Mouse (Mus musculus) MEL (cell line): ENCODE measurements at regions not wholly inside any gene's neighbourhood (a gene's known extent, or its start where the extent isn't known, plus 50 kb on each side); places are given as distances from the start of the nearest gene placed in this dataset.

ENCODE experiments used
- DNase-seq: peaks from one replicate; pipeline ENCODE4 v3.0.0; 2011; ENCODE audit warnings: low read depth, low spot score
- H3K27ac ChIP-seq: 2 replicates; pipeline ENCODE4 v1.5.1; 2012; ENCODE audit warnings: low read depth, mild to moderate bottlenecking, control low read depth, low read length, moderate library complexity; ENCODE audit not compliant: control insufficient read depth
- H3K27me3 ChIP-seq, 2 experiments: fragments of 150-350 bp in 1 of 2; sonication (generic) in 1 of 2; 2 replicates each; pipeline ENCODE4 v1.6.1; 2012; ENCODE audit warnings: low read length in 2 of 2, mild to moderate bottlenecking in 2 of 2, improper control_type of control experiment in 1 of 2, moderate library complexity in 1 of 2; ENCODE audit not compliant: insufficient read depth in 2 of 2, control insufficient read depth in 1 of 2
- H3K36me3 ChIP-seq, 2 experiments: 2 replicates each; pipeline ENCODE4 v1.6.1; 2012 to 2014; ENCODE audit warnings: low read length in 2 of 2, improper control_type of control experiment in 1 of 2, inconsistent platforms in 1 of 2, mild to moderate bottlenecking in 1 of 2; ENCODE audit not compliant: insufficient read depth in 2 of 2, control insufficient read depth in 1 of 2
- H3K4me1 ChIP-seq, 2 experiments: fragments of 150-350 bp in 1 of 2; sonication (generic) in 1 of 2; 2 replicates each; pipeline ENCODE4 v1.6.1; 2012; ENCODE audit warnings: low read length in 2 of 2, improper control_type of control experiment in 1 of 2, mild to moderate bottlenecking in 1 of 2; ENCODE audit not compliant: insufficient read depth in 2 of 2, control insufficient read depth in 1 of 2
- H3K4me3 ChIP-seq, 2 experiments: fragments of 150-350 bp in 1 of 2; sonication (generic) in 1 of 2; 2 replicates each; pipeline ENCODE4 v1.5.1; 2012; ENCODE audit warnings: low read depth in 2 of 2, low read length in 2 of 2, mild to moderate bottlenecking in 2 of 2, moderate library complexity in 2 of 2, control low read depth in 1 of 2, improper control_type of control experiment in 1 of 2; ENCODE audit not compliant: control insufficient read depth in 1 of 2, insufficient read depth in 1 of 2
- H3K79me2 ChIP-seq: 2 replicates; pipeline ENCODE4 v1.6.1; 2012; ENCODE audit warnings: mild to moderate bottlenecking, low read length, moderate library complexity; ENCODE audit not compliant: control insufficient read depth, poor library complexity, insufficient read depth
- H3K9ac ChIP-seq: 2 replicates; pipeline ENCODE4 v1.6.1; 2012; ENCODE audit warnings: low read depth, mild to moderate bottlenecking, control low read depth, low read length, moderate library complexity; ENCODE audit not compliant: control insufficient read depth, poor library complexity, severe bottlenecking
- H3K9me3 ChIP-seq: fragments of 150-350 bp; sonication (generic); replicated peaks from 2 replicates; pipeline ENCODE4 v1.6.1; 2012; ENCODE audit warnings: mild to moderate bottlenecking, low read length, improper control_type of control experiment, moderate library complexity; ENCODE audit not compliant: insufficient read depth
- E2F4 ChIP-seq: IDR thresholded peaks from 2 replicates; pipeline ENCODE4 v1.6.1; 2011; ENCODE audit warnings: low read depth, low read length, improper control_type of control experiment, borderline replicate concordance
- ELF1 ChIP-seq: IDR thresholded peaks from 2 replicates; pipeline ENCODE4 v1.6.1; 2014; ENCODE audit warnings: low read depth, mild to moderate bottlenecking, inconsistent platforms, low read length, improper control_type of control experiment, moderate library complexity
- EP300 ChIP-seq, 2 experiments: IDR thresholded peaks; 2 replicates each; pipeline ENCODE4 v1.6.1; 2011; ENCODE audit warnings: improper control_type of control experiment in 2 of 2, low read length in 2 of 2, low read depth in 1 of 2, mild to moderate bottlenecking in 1 of 2
- HCFC1 ChIP-seq: IDR thresholded peaks from 2 replicates; pipeline ENCODE4 v1.6.1; 2012; ENCODE audit warnings: low read depth, mild to moderate bottlenecking, inconsistent platforms, low read length, improper control_type of control experiment, moderate library complexity
- MAFK ChIP-seq: IDR thresholded peaks from 2 replicates; pipeline ENCODE4 v1.6.1; 2011; ENCODE audit warnings: low read depth, mild to moderate bottlenecking, low read length, improper control_type of control experiment, borderline replicate concordance
- MAZ ChIP-seq: IDR thresholded peaks from 2 replicates; pipeline ENCODE4 v1.6.1; 2012; ENCODE audit warnings: low read depth, mild to moderate bottlenecking, inconsistent platforms, low read length, improper control_type of control experiment
- MEF2A ChIP-seq: IDR thresholded peaks from 2 replicates; pipeline ENCODE4 v1.6.1; 2014; ENCODE audit warnings: low read depth, mild to moderate bottlenecking, inconsistent platforms, low read length, improper control_type of control experiment; ENCODE audit not compliant: poor library complexity, insufficient replicate concordance, severe bottlenecking; ENCODE audit errors: extremely low read depth
- MYB ChIP-seq: IDR thresholded peaks from 2 replicates; pipeline ENCODE4 v1.6.1; 2011; ENCODE audit warnings: mild to moderate bottlenecking, low read depth, low read length, improper control_type of control experiment
- MYC ChIP-seq: IDR thresholded peaks from 2 replicates; pipeline ENCODE4 v1.6.1; 2011; ENCODE audit warnings: low read depth, mild to moderate bottlenecking, low read length, improper control_type of control experiment, moderate library complexity
- POLR2A ChIP-seq, 2 experiments: IDR thresholded peaks; 2 replicates each; pipeline ENCODE4 v1.6.1; 2011 to 2012; ENCODE audit warnings: low read length in 2 of 2, mild to moderate bottlenecking in 2 of 2, control low read depth in 1 of 2, improper control_type of control experiment in 1 of 2, low read depth in 1 of 2, moderate library complexity in 1 of 2; ENCODE audit not compliant: control insufficient read depth in 1 of 2, insufficient read depth in 1 of 2, poor library complexity in 1 of 2
- POLR2AphosphoS2 ChIP-seq: IDR thresholded peaks from 2 replicates; pipeline ENCODE4 v1.6.1; 2011; ENCODE audit warnings: low read length, improper control_type of control experiment
- SIN3A ChIP-seq: IDR thresholded peaks from 2 replicates; pipeline ENCODE4 v1.6.1; 2012; ENCODE audit warnings: low read length, improper control_type of control experiment, inconsistent platforms
- SMC3 ChIP-seq: IDR thresholded peaks from 2 replicates; pipeline ENCODE4 v1.6.1; 2011; ENCODE audit warnings: low read depth, low read length, improper control_type of control experiment
- TAL1 ChIP-seq: IDR thresholded peaks from 2 replicates; pipeline ENCODE4 v1.6.1; 2012; ENCODE audit warnings: mild to moderate bottlenecking, inconsistent platforms, low read length, moderate library complexity, mixed read lengths
- TBP ChIP-seq: IDR thresholded peaks from 2 replicates; pipeline ENCODE4 v1.8.0; 2011; ENCODE audit warnings: low read depth, low read length, improper control_type of control experiment
- UBTF ChIP-seq: IDR thresholded peaks from 2 replicates; pipeline ENCODE4 v1.6.1; 2012; ENCODE audit warnings: low read depth, mild to moderate bottlenecking, inconsistent platforms, low read length, improper control_type of control experiment, moderate library complexity, borderline replicate concordance; ENCODE audit not compliant: insufficient read depth
- USF1 ChIP-seq: IDR thresholded peaks from 2 replicates; pipeline ENCODE4 v1.6.1; 2014; ENCODE audit warnings: low read depth, mild to moderate bottlenecking, inconsistent platforms, low read length, improper control_type of control experiment, moderate library complexity
- ZC3H11A ChIP-seq: IDR thresholded peaks from 2 replicates; pipeline ENCODE4 v1.6.1; 2012; ENCODE audit warnings: low read depth, mild to moderate bottlenecking, inconsistent platforms, low read length, improper control_type of control experiment

DNA sequence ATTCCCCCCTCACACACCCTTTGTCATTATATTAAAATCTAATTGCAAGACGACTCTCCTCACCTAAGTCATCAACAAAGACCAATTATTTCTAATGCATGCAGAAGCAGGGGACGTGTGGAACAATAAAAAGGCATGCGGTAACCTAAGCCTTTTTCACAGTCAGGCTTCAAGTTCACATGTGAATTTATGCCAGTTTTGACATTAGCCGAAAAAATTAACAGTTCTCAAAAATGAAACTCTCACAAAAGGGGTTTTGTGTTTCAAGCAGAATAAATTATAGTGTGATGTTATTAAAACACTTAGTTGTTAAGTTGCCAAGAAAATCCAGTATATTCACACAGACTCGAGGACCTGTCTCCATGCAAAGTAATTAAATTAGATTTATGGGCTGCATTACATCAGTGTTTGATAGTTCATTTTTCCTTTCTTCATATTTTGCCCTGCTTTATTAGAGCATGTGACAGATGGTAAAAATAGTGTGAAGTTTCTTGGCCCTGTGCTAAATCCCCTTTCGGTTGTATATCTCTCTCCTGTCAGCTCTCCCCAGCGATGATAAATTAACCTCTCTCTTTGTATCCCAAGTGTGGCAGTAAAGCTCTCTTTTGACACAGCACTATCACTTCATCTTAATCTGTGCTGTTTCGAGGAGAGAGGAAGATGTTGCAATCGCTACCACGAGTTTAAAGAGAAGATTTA, 287.5 kb upstream of the Zfp703 start:
- H3K79me2 ChIP-seq = no peaks in the 10 kb centered on the region
- no peak for DNase-seq

DNA sequence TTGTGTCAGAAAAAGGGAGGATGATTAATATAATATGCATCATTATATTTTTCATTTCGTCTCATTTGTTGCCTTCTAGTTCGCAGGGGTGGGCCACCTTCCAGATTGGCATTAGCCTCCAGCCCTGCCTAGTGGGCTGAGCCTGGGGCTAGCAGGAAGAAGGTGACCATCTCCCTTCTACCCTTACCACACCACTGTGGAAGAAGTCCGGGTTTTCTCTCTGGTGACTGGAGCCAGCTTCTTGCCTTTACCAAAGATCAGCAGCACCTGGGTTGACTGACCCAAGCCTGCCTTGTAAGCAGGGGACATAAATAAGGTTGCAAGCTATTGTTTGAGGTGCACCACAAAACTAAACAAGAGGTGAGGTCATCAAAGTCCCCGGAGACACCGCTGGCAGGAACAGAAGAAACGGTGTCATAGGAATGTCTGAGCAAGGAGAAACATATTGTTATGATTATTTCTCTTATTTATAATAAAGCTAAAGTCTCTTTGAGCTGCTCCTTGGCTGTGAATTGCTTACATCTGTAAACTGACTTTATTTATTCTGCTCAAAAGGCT, 286.9 kb upstream of the Zfp703 start:
- no peak for DNase-seq
- H3K27ac ChIP-seq = no peak overlapping the region
- no peaks in the 10 kb centered on the region for H3K4me1 ChIP-seq
- H3K9ac ChIP-seq = no peak overlapping the region
- TF ChIP-seq TBP = no peak
- no peak for TF ChIP-seq UBTF
- TF ChIP-seq MAFK = no peak
- no peaks in the 10 kb centered on the region for H3K27me3 ChIP-seq
- no peaks in the 10 kb centered on the region for H3K9me3 ChIP-seq
- no peaks in the 10 kb centered on the region for H3K36me3 ChIP-seq
- no peaks in the 10 kb centered on the region for H3K79me2 ChIP-seq
- no peak overlapping the region for H3K4me3 ChIP-seq

More for the DNA sequence above, 287.5 kb upstream of the Zfp703 start:
- no peaks in the 10 kb centered on the region for H3K27me3 ChIP-seq
- H3K27ac ChIP-seq = no peak overlapping the region
- no peaks in the 10 kb centered on the region for H3K36me3 ChIP-seq
- no peak overlapping the region for H3K4me3 ChIP-seq
- H3K9me3 ChIP-seq = no peaks in the 10 kb centered on the region
- H3K9ac ChIP-seq = no peak overlapping the region
- H3K4me1 ChIP-seq = no peaks in the 10 kb centered on the region
- TF ChIP-seq POLR2AphosphoS2 (no peak), MEF2A (no peak), POLR2A (IDR thresholded peaks at IDR 0.05; ENCODE audit: control insufficient read depth in 1 of 2, insufficient read depth in 1 of 2, low read depth in 1 of 2, low read length in 2 of 2, poor library complexity in 1 of 2) (no peak), EP300 (IDR thresholded peaks at IDR 0.05; ENCODE audit: low read depth in 1 of 2, low read length in 2 of 2) (no peak), MYC (no peak), ZC3H11A (no peak), MAZ (no peak), TAL1 (no peak), HCFC1 (no peak), USF1 (no peak), SMC3 (no peak), E2F4 (no peak), SIN3A (no peak), ELF1 (no peak), MYB (no peak)
